Mouse (Mus musculus) lung, postnatal 0 days (tissue): ENCODE data around the gene Cd200r3. TPM values are rescaled to one million over a fixed set of nuclear protein-coding genes. Genes with fewer than 3 reads are reported as not detected.

ENCODE experiments used
- ATAC-seq: fragments of 200-750 bp; cut with Nextera tagmentation; 2 replicates; pipeline ENCODE4 v1.8.0; 2017; ENCODE audit warnings: moderate library complexity
- DNase-seq: peaks from one replicate; pipeline ENCODE4 v3.0.0-alpha.2; 2016; ENCODE audit warnings: low spot score
- H3K27ac ChIP-seq: fragments of 300-500 bp; sonication (generic); 2 replicates; pipeline ENCODE4 v1.5.1; 2014; ENCODE audit warnings: antibody characterized with exemption, mild to moderate bottlenecking, low read length, mixed read lengths
- H3K27me3 ChIP-seq: fragments of 300-500 bp; sonication (generic); replicated peaks from 2 replicates; pipeline ENCODE4 v1.6.1; 2014; ENCODE audit warnings: low read length, mixed read lengths; ENCODE audit not compliant: insufficient read depth
- H3K36me3 ChIP-seq: fragments of 300-500 bp; sonication (generic); 2 replicates; pipeline ENCODE4 v1.6.1; 2014; ENCODE audit warnings: low read length, mixed read lengths; ENCODE audit not compliant: insufficient read depth
- H3K4me1 ChIP-seq: fragments of 300-500 bp; sonication (generic); 2 replicates; pipeline ENCODE4 v1.6.1; 2014; ENCODE audit warnings: antibody characterized with exemption, low read depth, low read length, mixed read lengths; ENCODE audit not compliant: insufficient read depth
- H3K4me2 ChIP-seq: fragments of 300-500 bp; sonication (generic); replicated peaks from 2 replicates; pipeline ENCODE4 v1.6.1; 2014; ENCODE audit warnings: low read depth, mild to moderate bottlenecking, low read length, moderate library complexity, mixed read lengths
- H3K4me3 ChIP-seq: fragments of 300-500 bp; sonication (generic); 2 replicates; pipeline ENCODE4 v1.5.1; 2014; ENCODE audit warnings: low read depth, low read length
- H3K9ac ChIP-seq: fragments of 300-500 bp; sonication (generic); replicated peaks from 2 replicates; pipeline ENCODE4 v1.6.1; 2014; ENCODE audit warnings: low read depth, mild to moderate bottlenecking
- H3K9me3 ChIP-seq: fragments of 300-500 bp; sonication (generic); 2 replicates; pipeline ENCODE4 v1.6.1; 2016; ENCODE audit warnings: low read length, mixed read lengths
- CTCF ChIP-seq: IDR thresholded peaks from 2 replicates; pipeline ENCODE4 v1.5.1; 2016; ENCODE audit warnings: antibody characterized with exemption, mild to moderate bottlenecking
- EP300 ChIP-seq: IDR thresholded peaks from 2 replicates; pipeline ENCODE4 v1.6.1; 2016; ENCODE audit warnings: antibody characterized with exemption, mild to moderate bottlenecking, control low read depth
- WGBS: fragments of 180-500 bp; shearing (Covaris S2); extraction: QIAGEN DNeasy Blood & Tissue Kit; methylation state at CpG from one replicate; pipeline ENCODE4 v1.1.7; 2014; 5-methylcytosine and 5-hydroxymethylcytosine counted together
- polyA plus RNA-seq: library from polyadenylated mRNA; unstranded; fragments of >200 nt; fragmentation: Nextera tagmentation; extraction: Ambion mirVana; gene quantifications from 2 replicates; pipeline ENCODE4 v1.2.1, GENCODE M21; 2015

Gene Cd200r3
- polyA plus RNA-seq, 1 experiment from 2014 or later = 0.87 TPM

GRCm38 (mm10) chr16:44976892-44977633, 33.6 kb downstream of the Cd200r3 start:
- Histone ChIP-seq H3K27ac (no peak overlapping the region), H3K27me3 (no peaks in the 10 kb centered on the region), H3K36me3 (no peaks in the 10 kb centered on the region), H3K9ac (no peak overlapping the region), H3K4me1 (no peaks in the 10 kb centered on the region), H3K4me3 (no peak overlapping the region), H3K4me2 (no peak overlapping the region), H3K9me3 (no peaks in the 10 kb centered on the region)
- TF ChIP-seq CTCF = no peak
- TF ChIP-seq EP300 = no peak
- WGBS = 29% methylated on average over 6 of the region's 6 CpGs
- ATAC-seq = no peak
- DNase-seq = no peak

- H3K4me1 ChIP-seq = no peaks in the 10 kb centered on the region
- no peak for ATAC-seq
- H3K36me3 ChIP-seq = no peaks in the 10 kb centered on the region
- H3K27me3 ChIP-seq = no peaks in the 10 kb centered on the region
- TF ChIP-seq CTCF = no peak
- no peak for TF ChIP-seq EP300
- DNase-seq = no peak
- H3K9me3 ChIP-seq = no peaks in the 10 kb centered on the region
- no peak overlapping the region for H3K9ac ChIP-seq
- H3K27ac ChIP-seq = no peak overlapping the region
- H3K4me3 ChIP-seq = no peak overlapping the region
- WGBS = 86% methylated on average over 2 of the region's 2 CpGs
- H3K4me2 ChIP-seq = no peak overlapping the region
These were observed 34.7 kb downstream of the Cd200r3 start for GRCm38 (mm10) chr16:44978193-44978592.

- Histone ChIP-seq H3K4me1 (no peaks in the 10 kb centered on the region), H3K27me3 (no peaks in the 10 kb centered on the region), H3K4me2 (no peak overlapping the region), H3K4me3 (no peak overlapping the region), H3K9ac (no peak overlapping the region), H3K27ac (no peak overlapping the region), H3K9me3 (no peaks in the 10 kb centered on the region), H3K36me3 (no peaks in the 10 kb centered on the region)
- no peak for DNase-seq
- 77% methylated on average over 3 of the region's 3 CpGs for WGBS
- ATAC-seq = no peak
- no peak for TF ChIP-seq CTCF
- no peak for TF ChIP-seq EP300
These were observed 35.9 kb downstream of the Cd200r3 start for GRCm38 (mm10) chr16:44979355-44979896.

- ATAC-seq (no peak), DNase-seq (no peak)
- no peak for TF ChIP-seq EP300
- no peak for TF ChIP-seq CTCF
- Histone ChIP-seq H3K4me2 (no peak overlapping the region), H3K9ac (no peak overlapping the region), H3K4me3 (no peak overlapping the region), H3K27ac (no peak overlapping the region), H3K9me3 (no peaks in the 10 kb centered on the region), H3K4me1 (no peaks in the 10 kb centered on the region), H3K36me3 (no peaks in the 10 kb centered on the region), H3K27me3 (no peaks in the 10 kb centered on the region)
- WGBS = 81% methylated on average over 2 of the region's 2 CpGs
These were observed 39.5 kb downstream of the Cd200r3 start for GRCm38 (mm10) chr16:44982972-44983371.

- Histone ChIP-seq H3K9me3 (no peaks in the 10 kb centered on the region), H3K27ac (no peak overlapping the region), H3K9ac (no peak overlapping the region), H3K4me2 (no peak overlapping the region), H3K4me1 (no peaks in the 10 kb centered on the region), H3K36me3 (no peaks in the 10 kb centered on the region), H3K27me3 (no peaks in the 10 kb centered on the region), H3K4me3 (no peak overlapping the region)
- DNase-seq (no peak), ATAC-seq (no peak)
- 64% methylated on average over 3 of the region's 3 CpGs for WGBS
- TF ChIP-seq CTCF = no peak
- TF ChIP-seq EP300 = no peak
These were observed 40.0 kb downstream of the Cd200r3 start for GRCm38 (mm10) chr16:44983379-44984060.

- DNase-seq (no peak), ATAC-seq (no peak)
- Histone ChIP-seq H3K4me3 (no peak overlapping the region), H3K9ac (no peak overlapping the region), H3K27me3 (no peaks in the 10 kb centered on the region), H3K27ac (no peak overlapping the region), H3K36me3 (no peaks in the 10 kb centered on the region), H3K9me3 (no peaks in the 10 kb centered on the region), H3K4me2 (no peak overlapping the region), H3K4me1 (no peaks in the 10 kb centered on the region)
- TF ChIP-seq EP300 = no peak
- no peak for TF ChIP-seq CTCF
These were observed 40.6 kb downstream of the Cd200r3 start for GRCm38 (mm10) chr16:44984111-44984510.
